Mouse (Mus musculus): ENCODE measurements around the gene Gipc3. TPM values are rescaled to one million over a fixed set of nuclear protein-coding genes. Genes with fewer than 3 reads are reported as not detected.
A peak's percentile ranks its signal among the peaks of the same experiment; 100 is the strongest.

The Gipc3 gene
- polyA plus RNA-seq, 1 experiment from 2014 or later: 0.10 TPM

GRCm38 (mm10) chr10:81385603-81386306 lies 42.7 kb upstream of the Gipc3 start:
- no peak for ATAC-seq (ENCODE audit: low read depth)
- no peaks in the 10 kb centered on the region for H3K27me3 ChIP-seq (ENCODE audit: control insufficient read depth, insufficient read depth, low read depth, low read length)
- 62% methylated on average over 22 of the region's 22 CpGs for WGBS
- peak overlapping the region; percentile 81; the same call in 1 of the 2 replicates for H3K4me2 ChIP-seq (ENCODE audit: low read depth, low read length)
- no peaks in the 10 kb centered on the region for H3K9me3 ChIP-seq (ENCODE audit: control insufficient read depth, low read length)
- no peak overlapping the region for H3K4me3 ChIP-seq (ENCODE audit: low read length)
- H3K36me3 ChIP-seq (ENCODE audit: control insufficient read depth, insufficient read depth, low read length): peaks cover 26% of the 10 kb centered on the region
- H3K27ac ChIP-seq (ENCODE audit: low read length): no peak overlapping the region
- peaks cover 25% of the 10 kb centered on the region for H3K4me1 ChIP-seq (replicated peaks; ENCODE audit: control insufficient read depth, insufficient read depth, low read length)
- H3K9ac ChIP-seq (ENCODE audit: low read length): no peak overlapping the region

GRCm38 (mm10) chr10:81384605-81384982 lies 41.5 kb upstream of the Gipc3 start:
- Histone ChIP-seq H3K27ac (ENCODE audit: low read length) (peak overlapping the region; percentile 67), H3K4me2 (ENCODE audit: low read depth, low read length) (peak overlapping the region; percentile 81), H3K27me3 (ENCODE audit: control insufficient read depth, insufficient read depth, low read depth, low read length) (no peaks in the 10 kb centered on the region), H3K9me3 (ENCODE audit: control insufficient read depth, low read length) (no peaks in the 10 kb centered on the region), H3K36me3 (ENCODE audit: control insufficient read depth, insufficient read depth, low read length) (peaks cover 26% of the 10 kb centered on the region), H3K4me1 (replicated peaks; ENCODE audit: control insufficient read depth, insufficient read depth, low read length) (peaks cover 20% of the 10 kb centered on the region), H3K9ac (ENCODE audit: low read length) (peak overlapping the region; percentile 83), H3K4me3 (ENCODE audit: low read length) (peak overlapping the region; percentile 78)
- WGBS: under 1% methylated on average over 19 of the region's 19 CpGs
- ATAC-seq (ENCODE audit: low read depth): peak; percentile 26; the same call in 1 of the 2 replicates

GRCm38 (mm10) chr10:81383802-81384604 lies 40.9 kb upstream of the Gipc3 start, which contains the start of the genes Dohh and Gm48551:
Dohh (plus strand) TSS chr10:81384428.
Gm48551 (plus strand) TSS chr10:81384466.
- H3K4me3 ChIP-seq (ENCODE audit: low read length): peak within 1 kb of the TSS; percentile 78
- H3K9me3 ChIP-seq (ENCODE audit: control insufficient read depth, low read length): no peaks in the 10 kb centered on the region
- H3K27me3 ChIP-seq (ENCODE audit: control insufficient read depth, insufficient read depth, low read depth, low read length): no peaks in the 10 kb centered on the region
- WGBS: 2% methylated on average over 50 of the region's 54 CpGs
- peak within 1 kb of the TSS; percentile 67 for H3K27ac ChIP-seq (ENCODE audit: low read length)
- H3K36me3 ChIP-seq (ENCODE audit: control insufficient read depth, insufficient read depth, low read length): peaks cover 26% of the 10 kb centered on the region
- ATAC-seq (ENCODE audit: low read depth): peak; percentile 95
- peak within 1 kb of the TSS; percentile 81 for H3K4me2 ChIP-seq (ENCODE audit: low read depth, low read length)
- H3K4me1 ChIP-seq (replicated peaks; ENCODE audit: control insufficient read depth, insufficient read depth, low read length): peaks cover 21% of the 10 kb centered on the region
- H3K9ac ChIP-seq (ENCODE audit: low read length): peak within 1 kb of the TSS; percentile 83

- peak overlapping the region; percentile 39 for H3K9ac ChIP-seq (ENCODE audit: low read length)
- peaks cover 10% of the 10 kb centered on the region for H3K36me3 ChIP-seq (ENCODE audit: control insufficient read depth, insufficient read depth, low read length)
- no peak for ATAC-seq (ENCODE audit: low read depth)
- H3K4me3 ChIP-seq (ENCODE audit: low read length): no peak overlapping the region
- peaks cover 25% of the 10 kb centered on the region for H3K4me1 ChIP-seq (replicated peaks; ENCODE audit: control insufficient read depth, insufficient read depth, low read length)
- WGBS: 33% methylated on average over 5 of the region's 5 CpGs
- no peaks in the 10 kb centered on the region for H3K9me3 ChIP-seq (ENCODE audit: control insufficient read depth, low read length)
- H3K27ac ChIP-seq (ENCODE audit: low read length): peak overlapping the region; percentile 26
- H3K4me2 ChIP-seq (ENCODE audit: low read depth, low read length): no peak overlapping the region
- H3K27me3 ChIP-seq (ENCODE audit: control insufficient read depth, insufficient read depth, low read depth, low read length): no peaks in the 10 kb centered on the region
These were observed 39.0 kb upstream of the Gipc3 start for GRCm38 (mm10) chr10:81382039-81382438.

GRCm38 (mm10) chr10:81379809-81380378 lies 36.8 kb upstream of the Gipc3 start:
- Histone ChIP-seq H3K27me3 (ENCODE audit: control insufficient read depth, insufficient read depth, low read depth, low read length) (no peaks in the 10 kb centered on the region), H3K4me2 (ENCODE audit: low read depth, low read length) (no peak overlapping the region), H3K4me1 (replicated peaks; ENCODE audit: control insufficient read depth, insufficient read depth, low read length) (peaks cover 26% of the 10 kb centered on the region), H3K27ac (ENCODE audit: low read length) (no peak overlapping the region), H3K36me3 (ENCODE audit: control insufficient read depth, insufficient read depth, low read length) (peaks cover 6% of the 10 kb centered on the region; the same call in 1 of the 2 replicates), H3K9ac (ENCODE audit: low read length) (no peak overlapping the region), H3K4me3 (ENCODE audit: low read length) (no peak overlapping the region), H3K9me3 (ENCODE audit: control insufficient read depth, low read length) (no peaks in the 10 kb centered on the region)
- no peak for ATAC-seq (ENCODE audit: low read depth)
- WGBS: 83% methylated on average over 6 of the region's 6 CpGs

GRCm38 (mm10) chr10:81379183-81379553 lies 36.1 kb upstream of the Gipc3 start:
- peaks cover 25% of the 10 kb centered on the region for H3K4me1 ChIP-seq (replicated peaks; ENCODE audit: control insufficient read depth, insufficient read depth, low read length)
- peak overlapping the region; percentile 51 for H3K4me3 ChIP-seq (ENCODE audit: low read length)
- no peaks in the 10 kb centered on the region for H3K9me3 ChIP-seq (ENCODE audit: control insufficient read depth, low read length)
- no peak for ATAC-seq (ENCODE audit: low read depth)
- peak overlapping the region; percentile 66 for H3K9ac ChIP-seq (ENCODE audit: low read length)
- H3K4me2 ChIP-seq (ENCODE audit: low read depth, low read length): peak overlapping the region; percentile 49
- WGBS: 60% methylated on average over 3 of the region's 3 CpGs
- peak overlapping the region; percentile 78 for H3K27ac ChIP-seq (ENCODE audit: low read length)
- no peaks in the 10 kb centered on the region for H3K27me3 ChIP-seq (ENCODE audit: control insufficient read depth, insufficient read depth, low read depth, low read length)
- H3K36me3 ChIP-seq (ENCODE audit: control insufficient read depth, insufficient read depth, low read length): peaks cover 9% of the 10 kb centered on the region

GRCm38 (mm10) chr10:81378553-81379182 lies 35.6 kb upstream of the Gipc3 start:
- Histone ChIP-seq H3K27ac (ENCODE audit: low read length) (peak overlapping the region; percentile 78), H3K4me3 (ENCODE audit: low read length) (peak overlapping the region; percentile 87), H3K9me3 (ENCODE audit: control insufficient read depth, low read length) (no peaks in the 10 kb centered on the region), H3K4me2 (ENCODE audit: low read depth, low read length) (peak overlapping the region; percentile 49), H3K27me3 (ENCODE audit: control insufficient read depth, insufficient read depth, low read depth, low read length) (no peaks in the 10 kb centered on the region), H3K4me1 (replicated peaks; ENCODE audit: control insufficient read depth, insufficient read depth, low read length) (peaks cover 25% of the 10 kb centered on the region), H3K9ac (ENCODE audit: low read length) (peak overlapping the region; percentile 66), H3K36me3 (ENCODE audit: control insufficient read depth, insufficient read depth, low read length) (peaks cover 12% of the 10 kb centered on the region)
- under 1% methylated on average over 40 of the region's 46 CpGs for WGBS
- ATAC-seq (ENCODE audit: low read depth): peak; percentile 97

GRCm38 (mm10) chr10:81377793-81378552 lies 34.9 kb upstream of the Gipc3 start, which contains the start of gene Fzr1:
Fzr1 (minus strand) TSS chr10:81378516.
- peak; percentile 15 for ATAC-seq (ENCODE audit: low read depth)
- under 1% methylated on average over 45 of the region's 59 CpGs for WGBS
- Histone ChIP-seq H3K4me2 (ENCODE audit: low read depth, low read length) (peak within 1 kb of the TSS; percentile 92), H3K36me3 (ENCODE audit: control insufficient read depth, insufficient read depth, low read length) (peaks cover 17% of the 10 kb centered on the region), H3K27me3 (ENCODE audit: control insufficient read depth, insufficient read depth, low read depth, low read length) (no peaks in the 10 kb centered on the region), H3K9ac (ENCODE audit: low read length) (peak within 1 kb of the TSS; percentile 98), H3K27ac (ENCODE audit: low read length) (peak within 1 kb of the TSS; percentile 78), H3K4me3 (ENCODE audit: low read length) (peak within 1 kb of the TSS; percentile 87), H3K4me1 (replicated peaks; ENCODE audit: control insufficient read depth, insufficient read depth, low read length) (peaks cover 25% of the 10 kb centered on the region), H3K9me3 (ENCODE audit: control insufficient read depth, low read length) (no peaks in the 10 kb centered on the region)

Measured in lung, embryonic 16.5 days (tissue).